Mouse (Mus musculus) mesoderm, embryonic 11.5 days (tissue): ENCODE measurements at regions not wholly inside any gene's neighbourhood (a gene's known extent, or its start where the extent isn't known, plus 50 kb on each side); places are given as distances from the start of the nearest gene placed in this dataset.

ENCODE experiments used
- DNase-seq: peaks from one replicate; pipeline ENCODE4 v3.0.0-alpha.2; 2012; ENCODE audit warnings: low read depth, low spot score

- DNase-seq: no peak
These were observed 495.1 kb downstream of the Kcna4 start for GRCm38 (mm10) chr2:107785521-107785920.

- no peak for DNase-seq
These were observed 506.5 kb downstream of the Kcna4 start for GRCm38 (mm10) chr2:107796930-107797329.

- DNase-seq: peak; percentile 3
These were observed 522.8 kb downstream of the Kcna4 start for GRCm38 (mm10) chr2:107813206-107813605.

- DNase-seq: peak; percentile 9
These were observed 523.6 kb downstream of the Kcna4 start for GRCm38 (mm10) chr2:107813992-107814391.
